Mouse (Mus musculus) neural tube, embryonic 12.5 days (tissue): ENCODE measurements around the gene Gdpd5. TPM values are rescaled to one million over a fixed set of nuclear protein-coding genes. Genes with fewer than 3 reads are reported as not detected.
A peak's percentile ranks its signal among the peaks of the same experiment; 100 is the strongest.
"Not testable (repeated sequence)": the region's sequence is repeated elsewhere in the genome, so short reads cannot be mapped to it uniquely, and the experiment has no call there.

Experiments used
- ATAC-seq: fragments of 200-750 bp; cut with Nextera tagmentation; 2 replicates; pipeline ENCODE4 v1.8.0; 2017; ENCODE audit warnings: low read depth, mild to moderate bottlenecking, moderate TSS enrichment, moderate library complexity; ENCODE audit not compliant: low FRiP score
- H3K27ac ChIP-seq: fragments of 300-500 bp; sonication (generic); 2 replicates; pipeline ENCODE4 v1.5.1; 2016
- H3K27me3 ChIP-seq: fragments of 300-500 bp; sonication (generic); replicated peaks from 2 replicates; pipeline ENCODE4 v1.6.1; 2016; ENCODE audit warnings: mild to moderate bottlenecking
- H3K36me3 ChIP-seq: fragments of 300-500 bp; sonication (generic); 2 replicates; pipeline ENCODE4 v1.6.1; 2016; ENCODE audit warnings: mild to moderate bottlenecking
- H3K4me1 ChIP-seq: fragments of 300-500 bp; sonication (generic); 2 replicates; pipeline ENCODE4 v1.6.1; 2016
- H3K4me2 ChIP-seq: fragments of 300-500 bp; sonication (generic); replicated peaks from 2 replicates; pipeline ENCODE4 v1.6.1; 2016; ENCODE audit warnings: mild to moderate bottlenecking
- H3K4me3 ChIP-seq: fragments of 300-500 bp; sonication (generic); 2 replicates; pipeline ENCODE4 v1.5.1; 2016
- H3K9ac ChIP-seq: fragments of 300-500 bp; sonication (generic); 2 replicates; pipeline ENCODE4 v1.6.1; 2016; ENCODE audit warnings: mild to moderate bottlenecking
- H3K9me3 ChIP-seq: fragments of 300-500 bp; sonication (generic); 2 replicates; pipeline ENCODE4 v1.6.1; 2016; ENCODE audit warnings: mild to moderate bottlenecking
- WGBS: fragments of 180-500 bp; shearing (Covaris S2); methylation state at CpG from one replicate; pipeline ENCODE4 v1.1.7; 2016; 5-methylcytosine and 5-hydroxymethylcytosine counted together
- polyA plus RNA-seq: library from polyadenylated mRNA; unstranded; fragments of >200 nt; fragmentation: Nextera tagmentation; extraction: Ambion mirVana; gene quantifications from 2 replicates; pipeline ENCODE4 v1.2.1, GENCODE M21; 2016

The Gdpd5 gene
- polyA plus RNA-seq, 1 experiment from 2014 or later = 60.8 TPM

- H3K9me3 ChIP-seq = no peaks in the 10 kb centered on the region
- no peak for ATAC-seq
- H3K36me3 ChIP-seq = no peaks in the 10 kb centered on the region
- H3K9ac ChIP-seq = 0 out of 2 replicates have a peak overlapping the region, but pooled peaks have one; percentile 33
- H3K4me3 ChIP-seq = no peak overlapping the region
- H3K4me2 ChIP-seq = peak overlapping the region; percentile 46
- WGBS = 8% methylated on average over 7 of the region's 7 CpGs
- no peaks in the 10 kb centered on the region for H3K27me3 ChIP-seq
- H3K27ac ChIP-seq = peak overlapping the region; percentile 59
- peaks cover 71% of the 10 kb centered on the region for H3K4me1 ChIP-seq
Measured at GRCm38 (mm10) chr7:99355731-99356131, 25.5 kb upstream of the Gdpd5 start.

GRCm38 (mm10) chr7:99356244-99356930, 24.8 kb upstream of the Gdpd5 start:
- H3K9me3 ChIP-seq = no peaks in the 10 kb centered on the region
- no peak overlapping the region for H3K4me3 ChIP-seq
- no peaks in the 10 kb centered on the region for H3K36me3 ChIP-seq
- WGBS = 44% methylated on average over 9 of the region's 9 CpGs
- peak overlapping the region; percentile 46 for H3K4me2 ChIP-seq
- peak overlapping the region; percentile 59 for H3K27ac ChIP-seq
- H3K9ac ChIP-seq = no peak overlapping the region
- H3K27me3 ChIP-seq = no peaks in the 10 kb centered on the region
- H3K4me1 ChIP-seq = peaks cover 71% of the 10 kb centered on the region
- no peak for ATAC-seq

- H3K4me1 ChIP-seq = peaks cover 65% of the 10 kb centered on the region
- H3K4me2 ChIP-seq = no peak overlapping the region
- no peaks in the 10 kb centered on the region for H3K9me3 ChIP-seq
- no peaks in the 10 kb centered on the region for H3K36me3 ChIP-seq
- WGBS = 67% methylated on average over 7 of the region's 7 CpGs
- no peak overlapping the region for H3K4me3 ChIP-seq
- H3K27me3 ChIP-seq = no peaks in the 10 kb centered on the region
- H3K27ac ChIP-seq = no peak overlapping the region
- H3K9ac ChIP-seq = no peak overlapping the region
- ATAC-seq = no peak
Measured at GRCm38 (mm10) chr7:99357201-99357600, 24.0 kb upstream of the Gdpd5 start.

GRCm38 (mm10) chr7:99358371-99358770, 22.8 kb upstream of the Gdpd5 start:
- Histone ChIP-seq H3K4me3 (no peak overlapping the region), H3K9ac (no peak overlapping the region), H3K36me3 (no peaks in the 10 kb centered on the region), H3K27ac (no peak overlapping the region), H3K9me3 (no peaks in the 10 kb centered on the region), H3K4me2 (no peak overlapping the region), H3K4me1 (peaks cover 53% of the 10 kb centered on the region), H3K27me3 (no peaks in the 10 kb centered on the region)
- 90% methylated on average over 8 of the region's 8 CpGs for WGBS
- no peak for ATAC-seq

- Histone ChIP-seq H3K9ac (peak overlapping the region; percentile 43; the same call in 1 of the 2 replicates), H3K4me3 (no peak overlapping the region), H3K4me1 (peaks cover 51% of the 10 kb centered on the region), H3K27ac (peak overlapping the region; percentile 91), H3K36me3 (no peaks in the 10 kb centered on the region), H3K27me3 (no peaks in the 10 kb centered on the region), H3K4me2 (peak overlapping the region; percentile 37), H3K9me3 (no peaks in the 10 kb centered on the region)
- 8% methylated on average over 10 of the region's 10 CpGs for WGBS
- peak; percentile 97 for ATAC-seq
Measured at GRCm38 (mm10) chr7:99360021-99360802, 21.0 kb upstream of the Gdpd5 start.

GRCm38 (mm10) chr7:99360803-99361414, 20.3 kb upstream of the Gdpd5 start:
- no peak for ATAC-seq
- peaks cover 44% of the 10 kb centered on the region for H3K4me1 ChIP-seq
- no peaks in the 10 kb centered on the region for H3K27me3 ChIP-seq
- WGBS = 12% methylated on average over 8 of the region's 8 CpGs
- H3K9me3 ChIP-seq = no peaks in the 10 kb centered on the region
- no peaks in the 10 kb centered on the region for H3K36me3 ChIP-seq
- H3K4me3 ChIP-seq = no peak overlapping the region
- H3K4me2 ChIP-seq = peak overlapping the region; percentile 37
- H3K9ac ChIP-seq = peak overlapping the region; percentile 38; the same call in 1 of the 2 replicates
- H3K27ac ChIP-seq = peak overlapping the region; percentile 91

GRCm38 (mm10) chr7:99362137-99362536, 19.1 kb upstream of the Gdpd5 start:
- no peak overlapping the region for H3K27ac ChIP-seq
- no peak overlapping the region for H3K4me2 ChIP-seq
- no peaks in the 10 kb centered on the region for H3K36me3 ChIP-seq
- H3K9ac ChIP-seq = no peak overlapping the region
- peaks cover 32% of the 10 kb centered on the region for H3K4me1 ChIP-seq
- no peaks in the 10 kb centered on the region for H3K9me3 ChIP-seq
- no peak overlapping the region for H3K4me3 ChIP-seq
- no peak for ATAC-seq
- H3K27me3 ChIP-seq = no peaks in the 10 kb centered on the region
- WGBS = 87% methylated on average over 2 of the region's 2 CpGs

- H3K4me3 ChIP-seq = no peak overlapping the region
- no peaks in the 10 kb centered on the region for H3K36me3 ChIP-seq
- peak overlapping the region; percentile 27 for H3K4me2 ChIP-seq
- 1% methylated on average over 5 of the region's 5 CpGs for WGBS
- 0 out of 2 replicates have a peak overlapping the region, but pooled peaks have one; percentile 27 for H3K9ac ChIP-seq
- H3K27ac ChIP-seq = no peak overlapping the region
- no peaks in the 10 kb centered on the region; the same call in 1 of the 2 replicates for H3K27me3 ChIP-seq
- H3K4me1 ChIP-seq = peaks cover 22% of the 10 kb centered on the region
- H3K9me3 ChIP-seq = no peaks in the 10 kb centered on the region
- ATAC-seq = peak; percentile 49; the same call in 1 of the 2 replicates
Measured at GRCm38 (mm10) chr7:99365069-99365468, 16.1 kb upstream of the Gdpd5 start.

GRCm38 (mm10) chr7:99366716-99367115, 14.5 kb upstream of the Gdpd5 start:
- no peak overlapping the region for H3K27ac ChIP-seq
- H3K9ac ChIP-seq = no peak overlapping the region
- H3K9me3 ChIP-seq = no peaks in the 10 kb centered on the region
- no peak for ATAC-seq
- peaks cover 7% of the 10 kb centered on the region; the same call in 1 of the 2 replicates for H3K4me1 ChIP-seq
- H3K4me2 ChIP-seq = no peak overlapping the region
- H3K36me3 ChIP-seq = no peaks in the 10 kb centered on the region
- H3K4me3 ChIP-seq = no peak overlapping the region
- WGBS = 72% methylated on average over 6 of the region's 6 CpGs
- H3K27me3 ChIP-seq = no peaks in the 10 kb centered on the region; the same call in 1 of the 2 replicates

- H3K4me1 ChIP-seq, H3K27ac ChIP-seq, ATAC-seq, H3K4me2 ChIP-seq, H3K9ac ChIP-seq, H3K4me3 ChIP-seq, H3K27me3 ChIP-seq, H3K9me3 ChIP-seq, H3K36me3 ChIP-seq: not testable (repeated sequence)
- 59% methylated on average over 3 of the region's 3 CpGs for WGBS
Measured at GRCm38 (mm10) chr7:99374325-99374724, 6.9 kb upstream of the Gdpd5 start.

GRCm38 (mm10) chr7:99375455-99375854, 5.8 kb upstream of the Gdpd5 start:
- Histone ChIP-seq H3K9ac (no peak overlapping the region), H3K4me1 (peaks cover 13% of the 10 kb centered on the region; the same call in 1 of the 2 replicates), H3K27ac (no peak overlapping the region), H3K36me3 (no peaks in the 10 kb centered on the region), H3K27me3 (no peaks in the 10 kb centered on the region), H3K9me3 (no peaks in the 10 kb centered on the region), H3K4me3 (no peak overlapping the region), H3K4me2 (no peak overlapping the region)
- no peak for ATAC-seq
- 9% methylated on average over 4 of the region's 4 CpGs for WGBS

GRCm38 (mm10) chr7:99378870-99379269, 2.3 kb upstream of the Gdpd5 start:
- Histone ChIP-seq H3K9ac (0 out of 2 replicates have a peak overlapping the region, but pooled peaks have one; percentile 6), H3K27ac (no peak overlapping the region), H3K9me3 (no peaks in the 10 kb centered on the region), H3K4me2 (0 out of 2 replicates have a peak overlapping the region, but pooled peaks have one; percentile 12), H3K4me1 (peaks cover 37% of the 10 kb centered on the region), H3K4me3 (no peak overlapping the region), H3K27me3 (0 out of 2 replicates have a peak, but pooled peaks cover 7% of the 10 kb centered on the region), H3K36me3 (no peaks in the 10 kb centered on the region)
- ATAC-seq = no peak
- 31% methylated on average over 8 of the region's 8 CpGs for WGBS
